In the genomic region with DNA sequence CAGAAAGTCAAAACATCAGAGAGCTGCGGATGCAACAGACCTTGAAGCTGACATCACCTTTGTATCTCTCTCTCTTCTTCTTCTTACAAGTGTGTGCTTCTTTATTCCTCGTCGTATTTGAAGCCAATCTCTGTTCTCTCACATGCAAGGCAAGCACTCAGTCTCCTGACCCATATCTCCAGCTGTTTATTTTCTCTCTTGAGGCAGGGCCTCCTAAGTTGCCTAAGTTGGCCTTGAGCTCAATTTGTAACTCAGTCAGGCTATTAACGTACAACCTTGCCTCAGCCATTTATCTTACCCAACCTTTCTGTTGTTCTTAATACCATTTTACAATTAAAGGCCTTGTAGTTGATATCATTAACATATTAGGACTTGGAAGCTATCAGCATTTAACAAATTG, we compare ENCODE assay signal across 26 mouse cellular contexts.
"Had no signal": no experiment of that assay in that cellular context is flagged by ENCODE, and none has a peak within 500 bp of the region (broad histone marks: within the 10 kb centered on the region; RNA-seq: fewer than 3 reads in every experiment).

No protein-coding gene starts in this region.

- H3K27me3 ChIP-seq: heart, embryonic 13.5 days; heart, embryonic 15.5 days; hindbrain, embryonic 13.5 days; hindbrain, embryonic 15.5 days; kidney, embryonic 15.5 days; limb, embryonic 13.5 days; limb, embryonic 15.5 days; liver, embryonic 12.5 days had no signal

- H3K4me3 ChIP-seq: heart, embryonic 10.5 days; heart, embryonic 13.5 days; heart, embryonic 15.5 days; hindbrain, embryonic 13.5 days; hindbrain, embryonic 15.5 days; kidney, embryonic 15.5 days; limb, embryonic 13.5 days; limb, embryonic 15.5 days; liver, embryonic 12.5 days had no signal

- DNase-seq: gastrocnemius, postnatal 14 days; gastrocnemius, postnatal 36 days; heart, adult 18-20 months; heart, postnatal 14 days; heart, postnatal 36 days; kidney, adult 11 months; kidney, adult 2 months; kidney, adult 9 months; kidney, postnatal 14 days; kidney, postnatal 36 days; layer of hippocampus, adult 9-11 months; layer of hippocampus, postnatal 36 days; left cerebral cortex, postnatal 4 days had no signal

- H3K36me3 ChIP-seq: heart, embryonic 10.5 days; heart, embryonic 13.5 days; heart, embryonic 15.5 days; hindbrain, embryonic 13.5 days; hindbrain, embryonic 15.5 days; kidney, embryonic 15.5 days; limb, embryonic 13.5 days; limb, embryonic 15.5 days; liver, embryonic 12.5 days had no signal

- H3K4me2 ChIP-seq: heart, embryonic 13.5 days; heart, embryonic 15.5 days; hindbrain, embryonic 13.5 days; hindbrain, embryonic 15.5 days; kidney, embryonic 15.5 days; limb, embryonic 13.5 days; limb, embryonic 15.5 days; liver, embryonic 12.5 days had no signal

- H3K27ac ChIP-seq: heart, embryonic 10.5 days; heart, embryonic 13.5 days; heart, embryonic 15.5 days; hindbrain, embryonic 13.5 days; hindbrain, embryonic 15.5 days; hindbrain, postnatal 0 days; kidney, embryonic 15.5 days; kidney, postnatal 0 days; limb, embryonic 13.5 days; limb, embryonic 15.5 days; liver, embryonic 12.5 days; liver, embryonic 14.5 days had no signal

- H3K9me3 ChIP-seq: heart, embryonic 10.5 days; heart, embryonic 13.5 days; heart, embryonic 15.5 days; hindbrain, embryonic 13.5 days; hindbrain, embryonic 15.5 days; kidney, embryonic 15.5 days; limb, embryonic 13.5 days; limb, embryonic 15.5 days; liver, embryonic 12.5 days had no signal

- ATAC-seq: hindbrain, postnatal 0 days; intestine, embryonic 16.5 days; liver, embryonic 12.5 days had no signal

- H3K4me1 ChIP-seq: heart, embryonic 10.5 days; heart, embryonic 13.5 days; heart, embryonic 15.5 days; hindbrain, embryonic 15.5 days; kidney, embryonic 15.5 days; limb, embryonic 15.5 days; liver, embryonic 12.5 days had no signal

- H3K9ac ChIP-seq: heart, embryonic 13.5 days; heart, embryonic 15.5 days; hindbrain, embryonic 13.5 days; hindbrain, embryonic 15.5 days; kidney, embryonic 15.5 days; limb, embryonic 13.5 days; limb, embryonic 15.5 days; liver, embryonic 12.5 days; liver, embryonic 14.5 days had no signal
